8 mouse cellular contexts compared by ENCODE assay signal in genomic region chr8:94704669-94704984, GRCm38 (mm10). TPM values are rescaled to one million over a fixed set of nuclear protein-coding genes. Genes with fewer than 3 reads are reported as not detected.
DNase-seq lines count a peak whose midpoint lies in the region; ATAC-seq lines count a peak whose summit lies in the region.

No protein-coding gene starts in this region.

- H3K4me1 ChIP-seq in liver, embryonic 11.5 days (replicated peaks; ENCODE audit: control insufficient read depth, insufficient read depth, low read length): peaks cover 3% of the 10 kb centered on the region; the same call in 1 of the 2 replicates
- peaks cover 8% of the 10 kb centered on the region for H3K4me1 ChIP-seq in embryonic facial prominence, embryonic 13.5 days
- H3K4me1 ChIP-seq in intestine, embryonic 16.5 days (ENCODE audit: control insufficient read depth, insufficient read depth, low read length): 0 out of 2 replicates have a peak, but pooled peaks cover 5% of the 10 kb centered on the region
- no peaks in the 10 kb centered on the region for H3K4me1 ChIP-seq in neural tube, embryonic 14.5 days (ENCODE audit: control insufficient read depth, insufficient read depth, low read length)

- H3K4me3 ChIP-seq in liver, embryonic 11.5 days (ENCODE audit: low read depth, low read length): peak overlapping the region; percentile 53
- H3K4me3 ChIP-seq in embryonic facial prominence, embryonic 13.5 days: peak overlapping the region; percentile 53
- H3K4me3 ChIP-seq in intestine, embryonic 16.5 days (ENCODE audit: low read length): peak overlapping the region; percentile 44
- peak overlapping the region; percentile 39 for H3K4me3 ChIP-seq in neural tube, embryonic 14.5 days (ENCODE audit: low read depth, low read length)

- H3K36me3 ChIP-seq in liver, embryonic 11.5 days (ENCODE audit: control insufficient read depth, insufficient read depth, low read length): no peaks in the 10 kb centered on the region
- no peaks in the 10 kb centered on the region for H3K36me3 ChIP-seq in embryonic facial prominence, embryonic 13.5 days
- H3K36me3 ChIP-seq in intestine, embryonic 16.5 days (ENCODE audit: control insufficient read depth, insufficient read depth, low read length): no peaks in the 10 kb centered on the region
- no peaks in the 10 kb centered on the region for H3K36me3 ChIP-seq in neural tube, embryonic 14.5 days (ENCODE audit: control insufficient read depth, insufficient read depth, low read length)

- no peaks in the 10 kb centered on the region for H3K9me3 ChIP-seq in liver, embryonic 11.5 days (ENCODE audit: control insufficient read depth, low read length)
- no peaks in the 10 kb centered on the region for H3K9me3 ChIP-seq in embryonic facial prominence, embryonic 13.5 days
- H3K9me3 ChIP-seq in intestine, embryonic 16.5 days (ENCODE audit: control insufficient read depth, low read length): no peaks in the 10 kb centered on the region
- no peaks in the 10 kb centered on the region for H3K9me3 ChIP-seq in neural tube, embryonic 14.5 days (ENCODE audit: control insufficient read depth, low read length)

- 15% methylated on average over 9 of the region's 9 CpGs for WGBS in liver, embryonic 11.5 days
- WGBS in embryonic facial prominence, embryonic 13.5 days: 18% methylated on average over 9 of the region's 9 CpGs
- WGBS in intestine, embryonic 16.5 days: 16% methylated on average over 9 of the region's 9 CpGs
- WGBS in neural tube, embryonic 14.5 days: 15% methylated on average over 9 of the region's 9 CpGs

- H3K27ac ChIP-seq in liver, embryonic 11.5 days (ENCODE audit: low read depth, low read length): no peak overlapping the region
- no peak overlapping the region for H3K27ac ChIP-seq in embryonic facial prominence, embryonic 13.5 days
- H3K27ac ChIP-seq in intestine, embryonic 16.5 days (ENCODE audit: low read length): no peak overlapping the region
- H3K27ac ChIP-seq in neural tube, embryonic 14.5 days (ENCODE audit: low read depth, low read length): peak overlapping the region; percentile 85

- H3K4me2 ChIP-seq in liver, embryonic 11.5 days: peak overlapping the region; percentile 82
- H3K4me2 ChIP-seq in embryonic facial prominence, embryonic 13.5 days: peak overlapping the region; percentile 70
- H3K4me2 ChIP-seq in intestine, embryonic 16.5 days (ENCODE audit: low read depth, low read length): peak overlapping the region; percentile 72
- peak overlapping the region; percentile 58 for H3K4me2 ChIP-seq in neural tube, embryonic 14.5 days (ENCODE audit: low read depth, low read length)

- H3K9ac ChIP-seq in liver, embryonic 11.5 days (ENCODE audit: low read depth, low read length): peak overlapping the region; percentile 58
- H3K9ac ChIP-seq in embryonic facial prominence, embryonic 13.5 days: peak overlapping the region; percentile 65
- H3K9ac ChIP-seq in intestine, embryonic 16.5 days (ENCODE audit: low read depth, low read length): peak overlapping the region; percentile 52
- peak overlapping the region; percentile 61 for H3K9ac ChIP-seq in neural tube, embryonic 14.5 days (replicated peaks; ENCODE audit: low read depth, low read length)

- DNase-seq in liver, embryonic 11.5 days (ENCODE audit: low spot score): no peak
- DNase-seq in liver: no peak
- DNase-seq in right cerebral cortex, postnatal 4 days: no peak
- DNase-seq in c-Kit-positive CD71-positive TER-119-positive erythroid progenitor cells, embryonic 14.5 days (ENCODE audit: low spot score): no peak
- no peak for DNase-seq in ovary, adult 18-20 months (ENCODE audit: low spot score)

- ATAC-seq in liver, embryonic 11.5 days (replicated peaks; ENCODE audit: low FRiP score): no peak
- no peak for ATAC-seq in embryonic facial prominence, embryonic 13.5 days (ENCODE audit: insufficient number of reproducible peaks, insufficient read depth, low FRiP score, low TSS enrichment, low read depth)
- no peak for ATAC-seq in intestine, embryonic 16.5 days
- no peak for ATAC-seq in neural tube, embryonic 14.5 days (ENCODE audit: low read depth)

- no peaks in the 10 kb centered on the region for H3K27me3 ChIP-seq in liver, embryonic 11.5 days (replicated peaks; ENCODE audit: control insufficient read depth, insufficient read depth, low read length)
- no peaks in the 10 kb centered on the region for H3K27me3 ChIP-seq in embryonic facial prominence, embryonic 13.5 days
- H3K27me3 ChIP-seq in intestine, embryonic 16.5 days (replicated peaks; ENCODE audit: control insufficient read depth, insufficient read depth, low read length): no peaks in the 10 kb centered on the region
- H3K27me3 ChIP-seq in neural tube, embryonic 14.5 days (ENCODE audit: control insufficient read depth, insufficient read depth, low read length): no peaks in the 10 kb centered on the region

RNA-seq across cellular contexts. Expression of gene Pllp, which starts 8.5 kb away (rescaled TPM):
- 3.4 and 4.5 TPM in 2 replicates for polyA plus RNA-seq in liver, embryonic 11.5 days (2014; fragmentation: Nextera tagmentation; extraction: Ambion mirVana)
- 3.4 and 4.1 TPM in 2 replicates for polyA plus RNA-seq in embryonic facial prominence, embryonic 13.5 days (2015; fragmentation: Nextera tagmentation; extraction: Ambion mirVana)
- 55.6 and 64.0 TPM in 2 replicates for polyA plus RNA-seq in intestine, embryonic 16.5 days (2015; fragmentation: Nextera tagmentation; extraction: Ambion mirVana)
- 2.2 and 2.9 TPM in 2 replicates for polyA plus RNA-seq in neural tube, embryonic 14.5 days (2014; fragmentation: Nextera tagmentation; extraction: Ambion mirVana)

RNA-seq across cellular contexts. Expression of gene Arl2bp, which starts 38.2 kb away (rescaled TPM):
- 28.8 and 33.5 TPM in 2 replicates for polyA plus RNA-seq in liver, embryonic 11.5 days (2014; fragmentation: Nextera tagmentation; extraction: Ambion mirVana)
- 152 and 163 TPM in 2 replicates for polyA plus RNA-seq in embryonic facial prominence, embryonic 13.5 days (2015; fragmentation: Nextera tagmentation; extraction: Ambion mirVana)
- polyA plus RNA-seq in intestine, embryonic 16.5 days (2015; fragmentation: Nextera tagmentation; extraction: Ambion mirVana): 104 and 106 TPM in 2 replicates
- 71.1 and 105 TPM in 2 replicates for polyA plus RNA-seq in neural tube, embryonic 14.5 days (2014; fragmentation: Nextera tagmentation; extraction: Ambion mirVana)

RNA-seq across cellular contexts. Expression of gene Ccl22, which starts 40.8 kb away (rescaled TPM):
- polyA plus RNA-seq in liver, embryonic 11.5 days (2014; fragmentation: Nextera tagmentation; extraction: Ambion mirVana): not detected in 2 replicates
- not detected in 2 replicates for polyA plus RNA-seq in embryonic facial prominence, embryonic 13.5 days (2015; fragmentation: Nextera tagmentation; extraction: Ambion mirVana)
- polyA plus RNA-seq in intestine, embryonic 16.5 days (2015; fragmentation: Nextera tagmentation; extraction: Ambion mirVana): 0.10 TPM in 1 of 2 replicates, not detected in the other
- not detected in 2 replicates for polyA plus RNA-seq in neural tube, embryonic 14.5 days (2014; fragmentation: Nextera tagmentation; extraction: Ambion mirVana)

Comparison
In these comparisons a context has a peak if more than half of its experiments do, and no peak if none do; other contexts are left out.
1. RNA of gene Pllp, which starts 8.5 kb away (polyA plus RNA-seq): 55.6 to 64.0 TPM in intestine, embryonic 16.5 days; 3.4 to 4.5 TPM in liver, embryonic 11.5 days, 3.4 to 4.1 TPM in embryonic facial prominence, embryonic 13.5 days and 2.2 to 2.9 TPM in neural tube, embryonic 14.5 days; every median in the first group is over 10 times any median in the second.
2. Peak in every context shown above with its lines, with median percentiles within 50 percentile points of each other: H3K4me2 ChIP-seq, H3K4me3 ChIP-seq and H3K9ac ChIP-seq.